Mouse (Mus musculus) v-Abl transformed pro-B cells (cell line): ENCODE results near the gene Gm45337.
"Not testable (repeated sequence)": the region's sequence is repeated elsewhere in the genome, so short reads cannot be mapped to it uniquely, and the experiment has no call there.

Source experiments
- in situ Hi-C, 2 experiments: fragments of 400-800 bp; cut with MboI; formaldehyde crosslinking; loops; one replicate each; pipeline ENCODE4 v1.15.1; 2025; ENCODE audit not compliant: unreplicated experiment in 2 of 2

Gene Gm45337

GRCm38 (mm10) chr7:142144507-142144906 is at the start of gene Gm45337:
Gene Gm45337, minus strand, starts transcription at chr7:142144607.
- in situ Hi-C loops, result loop anchor here in 1 of 2 experiments (10.0 kb wide), 1 partner anchor 140 kb away; no protein-coding TSS in a partner anchor

- in situ Hi-C loops, result no loop called here
Observed at GRCm38 (mm10) chr7:142190289-142190688, 45.9 kb upstream of the Gm45337 start, which contains the start of gene Gm10153. Gene Gm10153, minus strand, starts transcription at chr7:142190389.

GRCm38 (mm10) chr7:142188156-142188555 is 43.7 kb upstream of the Gm45337 start:
- in situ Hi-C loops, result no loop called here

DNA sequence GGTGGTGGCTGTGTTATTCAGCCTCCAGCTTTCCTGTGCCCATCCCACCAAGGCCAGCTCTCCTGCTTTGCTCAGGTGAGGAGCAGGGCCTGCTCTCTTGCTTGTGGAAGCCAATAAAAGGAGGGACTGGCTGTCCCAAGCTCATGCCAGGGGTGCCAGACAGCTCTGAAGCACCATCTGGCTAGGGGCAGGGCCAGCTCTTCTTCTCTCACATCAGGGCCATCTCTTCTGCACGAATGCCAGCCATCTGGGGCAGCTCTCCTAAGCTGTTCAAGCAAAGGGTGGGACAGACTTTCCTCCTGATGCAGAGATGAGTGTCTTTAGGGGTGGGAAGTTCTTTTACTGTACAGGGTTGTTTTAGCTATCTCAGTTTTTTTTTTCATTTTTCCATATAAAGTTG is 36.6 kb upstream of the Gm45337 start:
- in situ Hi-C loops, result no loop called here

DNA sequence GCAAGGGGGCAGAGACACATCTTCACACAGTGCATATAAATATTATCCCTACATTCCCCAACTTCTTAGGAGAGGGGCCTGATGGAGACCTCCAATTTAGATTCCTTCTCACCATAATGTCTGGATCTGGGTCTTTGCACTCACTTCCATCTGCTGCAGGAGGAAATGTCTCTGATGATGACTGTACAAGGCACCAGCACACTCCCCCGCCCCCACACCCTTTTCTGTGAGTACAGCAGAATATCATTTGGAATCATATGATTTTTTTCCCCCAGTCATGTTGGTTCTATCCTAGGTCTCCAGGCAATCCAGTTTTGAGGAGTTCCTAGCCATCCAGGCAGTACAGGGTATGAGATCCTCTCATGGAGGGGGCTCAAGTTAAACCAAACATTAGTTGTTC is 34.3 kb upstream of the Gm45337 start:
- in situ Hi-C loops, result no loop called here

DNA sequence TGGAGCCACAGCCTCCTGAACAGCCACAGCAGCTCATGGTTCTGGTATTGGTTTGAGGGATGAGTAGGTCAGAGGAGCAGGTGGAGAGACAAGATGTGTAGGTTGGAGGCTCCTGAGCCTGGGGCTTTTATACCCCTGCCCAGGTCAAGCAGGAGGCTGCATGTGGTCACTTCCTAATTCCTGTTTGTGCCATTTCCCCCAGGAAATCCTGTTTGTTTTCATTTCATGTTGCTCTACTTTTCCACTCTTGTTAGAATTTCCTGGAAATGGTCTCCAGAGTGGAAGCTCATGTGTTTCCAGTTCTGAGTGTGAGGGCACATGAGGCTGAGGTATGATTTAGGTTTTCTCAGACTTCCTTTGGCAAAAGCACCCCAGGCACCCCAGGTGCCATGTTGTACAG is 31.5 kb upstream of the Gm45337 start, which contains the start of gene Krtap5-2:
Gene Krtap5-2, minus strand, starts transcription at position 101 of the 400 bp plus-strand sequence.
- in situ Hi-C loops, result not testable (repeated sequence)

DNA sequence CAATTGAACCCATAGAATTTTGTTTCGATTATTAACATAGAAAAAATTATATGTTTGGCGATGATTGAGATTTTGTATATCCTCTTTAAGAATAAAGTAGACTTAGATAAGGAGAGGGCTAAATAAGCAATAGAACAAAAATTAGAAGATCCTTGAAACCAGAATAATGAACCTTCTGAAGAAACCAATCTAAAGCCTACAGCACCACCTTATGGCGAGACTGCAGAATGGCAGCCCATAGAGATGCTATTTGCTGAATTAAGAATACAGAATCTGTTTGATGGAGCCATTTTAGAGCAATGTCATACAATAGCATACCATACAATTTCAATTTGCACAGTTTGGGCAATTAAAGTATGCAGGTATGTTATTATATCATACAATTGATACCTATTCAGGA is 25.4 kb upstream of the Gm45337 start:
- in situ Hi-C loops, result no loop called here

DNA sequence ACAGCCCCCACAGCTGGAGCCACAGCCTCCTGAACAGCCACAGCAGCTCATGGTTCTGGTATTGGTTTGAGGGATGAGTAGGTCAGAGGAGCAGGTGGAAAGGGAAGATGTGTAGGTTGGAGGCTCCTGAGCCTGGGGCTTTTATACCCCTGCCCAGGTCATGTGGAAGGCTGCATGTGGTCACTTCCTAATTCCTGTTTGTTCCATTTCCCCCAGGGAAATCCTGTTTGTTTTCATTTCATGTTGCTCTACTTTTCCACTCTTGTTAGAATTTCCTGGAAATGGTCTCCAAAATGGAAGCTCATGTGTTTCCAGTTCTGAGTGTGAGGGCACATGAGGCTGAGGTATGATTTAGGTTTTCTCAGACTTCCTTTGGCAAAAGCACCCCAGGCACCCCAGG is 21.2 kb upstream of the Gm45337 start, which contains the start of gene Gm4553:
Gene Gm4553, minus strand, starts transcription at position 101 of the 400 bp plus-strand sequence.
- in situ Hi-C loops, result not testable (repeated sequence)

DNA sequence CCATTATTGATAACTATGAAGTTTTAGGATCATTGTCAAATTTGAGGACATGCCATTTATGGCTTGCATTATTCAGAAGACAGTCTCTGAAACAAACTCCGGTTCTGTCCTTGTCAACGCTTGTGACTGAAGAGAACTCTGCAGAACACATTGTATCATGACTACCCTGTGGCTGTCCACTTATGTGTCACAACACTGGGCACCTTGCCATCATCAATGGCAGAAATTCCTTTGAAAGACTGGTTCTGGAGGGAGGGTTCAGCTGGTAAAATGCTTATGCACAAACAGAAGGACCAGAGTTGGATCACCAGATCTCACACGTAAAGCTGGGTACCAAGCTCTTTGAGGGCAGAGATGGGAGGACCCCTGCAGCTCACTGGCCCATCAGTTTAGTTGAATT is 15.0 kb upstream of the Gm45337 start:
- in situ Hi-C loops, result no loop called here

GRCm38 (mm10) chr7:142157013-142157412 is 12.6 kb upstream of the Gm45337 start, which contains the start of gene Gm29735:
Gene Gm29735, minus strand, starts transcription at chr7:142157113.
- in situ Hi-C loops, result not testable (repeated sequence)

DNA sequence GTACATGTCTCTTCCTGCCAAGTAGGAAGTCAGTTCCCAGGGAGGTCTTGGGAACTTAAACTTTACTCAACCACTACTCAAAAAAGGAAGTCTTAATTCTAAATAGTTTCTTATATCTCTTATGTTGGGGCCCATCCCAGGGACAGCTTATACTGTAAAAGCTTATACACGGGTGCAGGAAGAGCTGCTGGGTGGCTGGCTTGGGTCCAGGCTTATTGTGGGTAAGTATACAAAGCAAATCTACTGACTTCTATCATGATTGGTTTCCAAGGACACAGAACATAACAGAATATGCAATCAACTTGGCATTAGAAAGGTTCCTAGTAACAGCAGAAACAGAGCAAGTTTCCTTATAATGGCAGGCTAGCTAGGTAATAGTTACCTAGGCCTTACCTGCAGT is 10.9 kb upstream of the Gm45337 start:
- in situ Hi-C loops, result no loop called here

- in situ Hi-C loops, result no loop called here
Observed at GRCm38 (mm10) chr7:142152191-142152590, 7.8 kb upstream of the Gm45337 start.

- in situ Hi-C loops, result loop anchor here in 1 of 2 experiments (10.0 kb wide), 1 partner anchor 136 kb away; no protein-coding TSS in a partner anchor
Observed at GRCm38 (mm10) chr7:142148633-142149032, 4.2 kb upstream of the Gm45337 start.

- in situ Hi-C loops, result loop anchor here in 1 of 2 experiments (10.0 kb wide), 1 partner anchor 139 kb away; no protein-coding TSS in a partner anchor
Observed at GRCm38 (mm10) chr7:142146033-142146432, 1.6 kb upstream of the Gm45337 start.

GRCm38 (mm10) chr7:142145413-142145940 is 1.1 kb upstream of the Gm45337 start:
- in situ Hi-C loops, result loop anchor here in 1 of 2 experiments (10.0 kb wide), 1 partner anchor 139 kb away; no protein-coding TSS in a partner anchor

DNA sequence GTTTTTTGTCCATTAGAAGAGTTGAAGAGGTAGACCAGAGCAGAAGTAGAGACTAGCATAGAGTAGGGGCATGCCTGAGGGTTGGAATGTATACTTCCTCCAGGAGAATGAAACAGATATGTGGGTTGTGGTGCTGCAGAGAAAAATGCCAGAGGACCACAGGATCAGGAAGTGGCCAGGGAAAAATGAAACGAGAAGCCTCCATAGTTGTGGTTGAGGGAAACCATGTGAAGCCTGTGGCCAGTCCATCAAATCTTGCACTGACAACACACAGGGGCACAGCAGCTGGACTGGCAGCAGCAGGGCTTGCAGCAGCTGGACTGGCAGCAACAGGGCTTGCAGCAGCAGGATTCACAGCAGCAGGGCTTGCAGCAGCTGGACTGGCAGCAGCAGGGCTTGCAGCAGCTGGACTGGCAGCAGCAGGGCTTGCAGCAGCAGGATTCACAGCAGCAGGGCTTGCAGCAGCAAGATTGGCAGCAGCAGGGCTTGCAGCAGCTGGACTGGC is 849 bp downstream of the Gm45337 start:
- in situ Hi-C loops, result loop anchor here in 1 of 2 experiments (10.0 kb wide), 1 partner anchor 141 kb away; no protein-coding TSS in a partner anchor

DNA sequence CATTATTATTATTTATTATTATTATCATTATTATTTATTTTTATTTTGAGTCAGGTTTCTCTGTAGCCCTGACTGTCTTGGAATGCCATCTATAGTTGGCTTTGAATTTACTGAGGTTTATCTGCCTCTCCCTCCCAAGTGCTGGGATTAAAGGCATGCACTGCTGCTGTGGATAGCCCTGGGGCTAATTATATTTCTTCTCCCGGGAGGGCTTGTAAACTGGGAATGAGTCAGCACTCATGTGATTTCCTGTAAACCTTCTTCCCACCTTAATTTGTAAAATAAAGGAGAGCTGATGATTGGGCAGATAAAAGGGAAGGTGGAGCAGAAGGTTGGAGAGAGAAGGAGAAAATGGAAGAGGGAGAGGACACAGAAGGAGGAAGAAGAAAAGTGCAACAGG is 3.7 kb downstream of the Gm45337 start:
- in situ Hi-C loops, result loop anchor here in 1 of 2 experiments (10.0 kb wide), 1 partner anchor 144 kb away; no protein-coding TSS in a partner anchor

DNA sequence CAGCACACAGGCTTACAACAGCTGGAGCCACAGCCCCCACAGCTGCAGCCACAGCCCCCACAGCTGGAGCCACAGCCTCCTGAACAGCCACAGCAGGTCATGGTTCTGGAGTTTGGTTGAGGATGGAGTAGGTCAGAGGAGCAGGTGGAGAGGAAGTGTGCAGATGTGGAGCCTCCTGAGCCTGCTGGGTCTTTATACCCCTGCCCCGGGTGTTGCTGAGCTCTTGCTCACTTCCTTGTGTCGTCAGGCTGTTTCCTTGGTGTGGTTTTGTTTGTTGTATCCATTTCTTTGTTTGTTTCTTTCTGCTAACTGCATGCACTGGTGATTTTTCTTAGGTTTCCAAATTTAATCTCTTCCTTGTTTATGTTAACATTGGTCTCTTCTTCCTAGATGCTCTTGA is 8.5 kb downstream of the Gm45337 start, which contains the start of gene Gm39115:
Gene Gm39115, minus strand, starts transcription at position 101 of the 400 bp plus-strand sequence.
- in situ Hi-C loops, result not testable (repeated sequence)

- in situ Hi-C loops, result no loop called here
Observed at GRCm38 (mm10) chr7:142134206-142134995, 10.0 kb downstream of the Gm45337 start.

DNA sequence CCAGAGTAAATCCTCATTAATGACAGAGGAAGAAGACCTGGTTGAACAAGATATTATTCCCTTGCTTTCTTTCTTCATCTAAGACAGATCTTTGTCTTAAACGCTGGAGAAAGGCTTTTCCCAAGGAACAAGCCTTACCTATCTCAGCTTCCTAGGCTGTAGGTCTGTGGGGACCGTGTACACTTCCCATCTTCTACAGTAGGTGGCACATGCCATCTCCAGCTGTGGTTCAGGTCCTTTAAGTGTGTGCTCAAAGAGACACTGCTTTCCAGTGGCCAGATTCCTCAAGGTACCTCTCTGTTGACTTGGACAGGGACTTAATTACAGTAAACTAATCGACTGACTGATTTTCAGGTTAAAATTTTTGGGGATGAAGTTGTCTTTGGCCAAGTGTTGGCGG is 15.6 kb downstream of the Gm45337 start:
- in situ Hi-C loops, result no loop called here

DNA sequence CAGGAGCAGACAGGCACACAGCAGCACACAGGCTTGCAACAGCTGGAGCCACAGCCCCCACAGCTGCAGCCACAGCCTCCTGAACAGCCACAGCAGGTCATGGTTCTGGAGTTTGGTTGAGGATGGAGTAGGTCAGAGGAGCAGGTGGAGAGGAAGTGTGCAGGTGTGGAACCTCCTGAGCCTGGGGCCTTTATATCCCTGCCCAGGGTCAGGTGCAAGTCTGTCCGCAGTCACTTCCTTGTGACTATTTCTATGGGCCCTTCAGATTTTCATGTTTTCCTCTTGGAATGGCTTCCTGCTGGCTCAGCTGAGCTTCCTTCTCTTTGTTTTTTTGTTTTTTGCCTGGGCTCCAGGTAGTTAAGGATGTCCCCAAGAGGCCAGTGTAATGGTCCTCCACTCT is 23.8 kb downstream of the Gm45337 start, which contains the start of gene Gm45618:
Gene Gm45618, minus strand, starts transcription at position 101 of the 400 bp plus-strand sequence.
- in situ Hi-C loops, result loop anchor here (25.0 kb wide), 1 partner anchor 358 kb away; no protein-coding TSS in a partner anchor
